Mouse (Mus musculus): Measurements from ENCODE around the gene Prkag2.

Prkag2 gene

GRCm38 (mm10) chr5:25044007-25044406 is 56.4 kb downstream of the Prkag2 start:
- no peak for DNase-seq

- no peak for DNase-seq
Observed at GRCm38 (mm10) chr5:25041947-25042346, 58.5 kb downstream of the Prkag2 start.

GRCm38 (mm10) chr5:25041307-25041706 is 59.1 kb downstream of the Prkag2 start:
- DNase-seq, result peak; percentile 38

- DNase-seq, result no peak
Observed at GRCm38 (mm10) chr5:25040903-25041302, 59.5 kb downstream of the Prkag2 start.

- no peak for DNase-seq
Observed at GRCm38 (mm10) chr5:25038827-25039226, 61.6 kb downstream of the Prkag2 start.

GRCm38 (mm10) chr5:25035391-25035790 is 65.1 kb downstream of the Prkag2 start:
- DNase-seq, result no peak

- no peak for DNase-seq
Observed at GRCm38 (mm10) chr5:25031456-25031856, 69.0 kb downstream of the Prkag2 start.

- DNase-seq, result no peak
Observed at GRCm38 (mm10) chr5:25031037-25031436, 69.4 kb downstream of the Prkag2 start.

GRCm38 (mm10) chr5:25030276-25030681 is 70.2 kb downstream of the Prkag2 start:
- no peak for DNase-seq

GRCm38 (mm10) chr5:25027673-25028072 is 72.8 kb downstream of the Prkag2 start:
- DNase-seq, result no peak

GRCm38 (mm10) chr5:25025309-25026019 is 75.0 kb downstream of the Prkag2 start:
- no peak for DNase-seq

- DNase-seq, result peak; percentile 47
Observed at GRCm38 (mm10) chr5:25022904-25023303, 77.5 kb downstream of the Prkag2 start.

- DNase-seq, result no peak
Observed at GRCm38 (mm10) chr5:25019221-25019620, 81.2 kb downstream of the Prkag2 start.

GRCm38 (mm10) chr5:25012134-25012533 is 88.3 kb downstream of the Prkag2 start:
- DNase-seq, result no peak

GRCm38 (mm10) chr5:25011019-25011485 is 89.4 kb downstream of the Prkag2 start:
- DNase-seq, result peak; percentile 92

GRCm38 (mm10) chr5:25010438-25010892 is 90.0 kb downstream of the Prkag2 start:
- peak; percentile 90 for DNase-seq

- DNase-seq, result no peak
Observed at GRCm38 (mm10) chr5:25009770-25010169, 90.7 kb downstream of the Prkag2 start.

GRCm38 (mm10) chr5:25008966-25009365 is 91.5 kb downstream of the Prkag2 start:
- no peak for DNase-seq

GRCm38 (mm10) chr5:25006848-25007247 is 93.6 kb downstream of the Prkag2 start:
- peak; percentile 82 for DNase-seq

GRCm38 (mm10) chr5:25005532-25006129 is 94.8 kb downstream of the Prkag2 start:
- DNase-seq, result no peak

- no peak for DNase-seq
Observed at GRCm38 (mm10) chr5:25001391-25001794, 99.0 kb downstream of the Prkag2 start.

- no peak for DNase-seq
Observed at GRCm38 (mm10) chr5:24999351-24999750, 101.1 kb downstream of the Prkag2 start.

GRCm38 (mm10) chr5:24995576-24996100 is 104.8 kb downstream of the Prkag2 start:
- peak; percentile 67 for DNase-seq

- DNase-seq, result no peak
Observed at GRCm38 (mm10) chr5:24993190-24993589, 107.3 kb downstream of the Prkag2 start.
